Mouse (Mus musculus) small intestine, adult 2 months (tissue): Measurements from ENCODE around the gene Rwdd3. TPM values are rescaled to one million over a fixed set of nuclear protein-coding genes. Genes with fewer than 3 reads are reported as not detected.
A peak's percentile ranks its signal among the peaks of the same experiment; 100 is the strongest.

ENCODE experiments used
- H3K27ac ChIP-seq: fragments of 200-500 bp; 2 replicates; pipeline ENCODE4 v1.5.1; 2012; ENCODE audit warnings: low read depth, low read length, control low read depth, inconsistent platforms; ENCODE audit not compliant: insufficient read depth
- H3K27me3 ChIP-seq: fragments of 200-500 bp; 2 replicates; pipeline ENCODE4 v1.6.1; 2012; ENCODE audit warnings: mild to moderate bottlenecking, moderate library complexity, low read length, inconsistent platforms; ENCODE audit not compliant: control insufficient read depth, insufficient read depth
- H3K36me3 ChIP-seq: fragments of 200-500 bp; 2 replicates; pipeline ENCODE4 v1.6.1; 2012; ENCODE audit warnings: mild to moderate bottlenecking, low read length, control low read depth, inconsistent platforms; ENCODE audit not compliant: control insufficient read depth, insufficient read depth
- H3K4me1 ChIP-seq: fragments of 200-500 bp; 2 replicates; pipeline ENCODE4 v1.6.1; 2012; ENCODE audit warnings: low read length, inconsistent platforms, mixed read lengths; ENCODE audit not compliant: control insufficient read depth, insufficient read depth, insufficient read length
- H3K4me3 ChIP-seq: fragments of 200-500 bp; 2 replicates; pipeline ENCODE4 v1.5.1; 2012; ENCODE audit warnings: low read depth, mild to moderate bottlenecking, control low read depth, inconsistent platforms, low read length, moderate library complexity
- CTCF ChIP-seq: fragments of 200-500 bp; IDR thresholded peaks from 2 replicates; pipeline ENCODE4 v1.5.1; 2012; ENCODE audit warnings: low read depth, mild to moderate bottlenecking, control low read depth, inconsistent platforms, low read length, moderate library complexity, mixed read lengths; ENCODE audit not compliant: insufficient replicate concordance, insufficient read length; ENCODE audit errors: extremely low read depth
- POLR2A ChIP-seq: fragments of 200-500 bp; IDR thresholded peaks from 2 replicates; pipeline ENCODE4 v1.6.1; 2012; ENCODE audit warnings: low read depth, mild to moderate bottlenecking, control low read depth, inconsistent platforms, low read length, moderate library complexity
- WGBS: fragments of 180-500 bp; shearing (Covaris S2); methylation state at CpG from one replicate; pipeline ENCODE4 v1.1.7; 2018; 5-methylcytosine and 5-hydroxymethylcytosine counted together
- polyA plus RNA-seq: library from polyadenylated mRNA; depleted of rRNA; stranded (reverse); fragments of >200 nt; gene quantifications from 2 replicates; pipeline ENCODE4 v1.2.3, GENCODE M21; 2012

Gene Rwdd3
- polyA plus RNA-seq, 1 experiment, result 0.56 TPM

GRCm38 (mm10) chr3:121172718-121173117 lies 1.2 kb upstream of the Rwdd3 start:
- Histone ChIP-seq H3K4me3 (no peak overlapping the region), H3K27me3 (no peaks in the 10 kb centered on the region), H3K4me1 (no peaks in the 10 kb centered on the region; the same call in 1 of the 2 replicates), H3K27ac (no peak overlapping the region), H3K36me3 (no peaks in the 10 kb centered on the region)
- 79% methylated on average over 2 of the region's 2 CpGs for WGBS
- TF ChIP-seq POLR2A, result no peak
- TF ChIP-seq CTCF, result no peak

- Histone ChIP-seq H3K27ac (no peak overlapping the region), H3K4me3 (peak overlapping the region; percentile 71)
- WGBS, result 20% methylated on average over 6 of the region's 6 CpGs
Measured at GRCm38 (mm10) chr3:121171872-121172265, 374 bp upstream of the Rwdd3 start.

GRCm38 (mm10) chr3:121170631-121171030 lies 864 bp downstream of the Rwdd3 start:
- Histone ChIP-seq H3K27ac (no peak overlapping the region), H3K4me1 (no peaks in the 10 kb centered on the region; the same call in 1 of the 2 replicates), H3K4me3 (no peak overlapping the region), H3K36me3 (no peaks in the 10 kb centered on the region), H3K27me3 (no peaks in the 10 kb centered on the region)
- 52% methylated on average over 7 of the region's 7 CpGs for WGBS
- TF ChIP-seq POLR2A (no peak), CTCF (no peak)

More at GRCm38 (mm10) chr3:121171872-121172265, 374 bp upstream of the Rwdd3 start:
- Histone ChIP-seq H3K4me1 (no peaks in the 10 kb centered on the region; the same call in 1 of the 2 replicates), H3K27me3 (no peaks in the 10 kb centered on the region), H3K36me3 (no peaks in the 10 kb centered on the region)
- no peak; the same call in 1 of the 2 replicates for TF ChIP-seq POLR2A
- TF ChIP-seq CTCF, result no peak

GRCm38 (mm10) chr3:121169092-121169942 lies 2.2 kb downstream of the Rwdd3 start:
- Histone ChIP-seq H3K4me3 (no peak overlapping the region), H3K4me1 (no peaks in the 10 kb centered on the region; the same call in 1 of the 2 replicates), H3K27ac (no peak overlapping the region), H3K36me3 (no peaks in the 10 kb centered on the region), H3K27me3 (no peaks in the 10 kb centered on the region)
- TF ChIP-seq POLR2A (no peak), CTCF (no peak)
- 81% methylated on average over 15 of the region's 15 CpGs for WGBS

- TF ChIP-seq POLR2A (no peak), CTCF (no peak)
- Histone ChIP-seq H3K4me3 (no peak overlapping the region), H3K27ac (no peak overlapping the region), H3K27me3 (no peaks in the 10 kb centered on the region), H3K4me1 (no peaks in the 10 kb centered on the region; the same call in 1 of the 2 replicates), H3K36me3 (no peaks in the 10 kb centered on the region)
- WGBS, result 50% methylated on average over 8 of the region's 8 CpGs
Measured at GRCm38 (mm10) chr3:121168581-121168980, 2.9 kb downstream of the Rwdd3 start.

- Histone ChIP-seq H3K27me3 (no peaks in the 10 kb centered on the region), H3K4me3 (no peak overlapping the region), H3K4me1 (no peaks in the 10 kb centered on the region), H3K36me3 (no peaks in the 10 kb centered on the region), H3K27ac (no peak overlapping the region)
- WGBS, result 43% methylated on average over 7 of the region's 7 CpGs
- TF ChIP-seq POLR2A (no peak), CTCF (peak; percentile 80)
Measured at GRCm38 (mm10) chr3:121163271-121163819, 8.2 kb downstream of the Rwdd3 start.

- no peaks in the 10 kb centered on the region for H3K27me3 ChIP-seq
- no peaks in the 10 kb centered on the region for H3K4me1 ChIP-seq
- H3K36me3 ChIP-seq, result no peaks in the 10 kb centered on the region
- H3K27ac ChIP-seq, result no peak overlapping the region
- WGBS, result 57% methylated on average over 2 of the region's 2 CpGs
- no peak overlapping the region for H3K4me3 ChIP-seq
- TF ChIP-seq POLR2A (no peak), CTCF (no peak)
Measured at GRCm38 (mm10) chr3:121161661-121162060, 9.8 kb downstream of the Rwdd3 start.

GRCm38 (mm10) chr3:121160424-121160823 lies 11.1 kb downstream of the Rwdd3 start:
- H3K27ac ChIP-seq, result no peak overlapping the region
- 45% methylated on average over 4 of the region's 4 CpGs for WGBS
- TF ChIP-seq CTCF (no peak), POLR2A (no peak)
- H3K27me3 ChIP-seq, result no peaks in the 10 kb centered on the region
- H3K4me1 ChIP-seq, result no peaks in the 10 kb centered on the region
- no peak overlapping the region for H3K4me3 ChIP-seq
- H3K36me3 ChIP-seq, result no peaks in the 10 kb centered on the region
